Mouse (Mus musculus) hindbrain, embryonic 11.5 days (tissue): Measurements from ENCODE around the gene Kpna2. TPM values are rescaled to one million over a fixed set of nuclear protein-coding genes. Genes with fewer than 3 reads are reported as not detected.

Experiments
- ATAC-seq: fragments of 200-750 bp; cut with Nextera tagmentation; 2 replicates; pipeline ENCODE4 v1.8.0; 2017; ENCODE audit warnings: mild to moderate bottlenecking, moderate TSS enrichment, moderate library complexity; ENCODE audit not compliant: low FRiP score
- DNase-seq: peaks from one replicate; pipeline ENCODE4 v3.0.0-alpha.2; 2015; ENCODE audit warnings: low spot score
- H3K27ac ChIP-seq: fragments of 300-500 bp; sonication (generic); 2 replicates; pipeline ENCODE4 v1.5.1; 2014; ENCODE audit warnings: mild to moderate bottlenecking, low read depth, low read length
- H3K27me3 ChIP-seq: fragments of 300-500 bp; sonication (generic); 2 replicates; pipeline ENCODE4 v1.6.1; 2014; ENCODE audit warnings: mild to moderate bottlenecking, low read length, moderate library complexity, mixed read lengths; ENCODE audit not compliant: control insufficient read depth, insufficient read depth
- H3K36me3 ChIP-seq: fragments of 300-500 bp; sonication (generic); 2 replicates; pipeline ENCODE4 v1.6.1; 2014; ENCODE audit warnings: mild to moderate bottlenecking, low read length, moderate library complexity, mixed read lengths; ENCODE audit not compliant: control insufficient read depth, insufficient read depth
- H3K4me1 ChIP-seq: fragments of 300-500 bp; sonication (generic); replicated peaks from 2 replicates; pipeline ENCODE4 v1.6.1; 2014; ENCODE audit warnings: low read length, mixed read lengths; ENCODE audit not compliant: control insufficient read depth, insufficient read depth
- H3K4me2 ChIP-seq: fragments of 300-500 bp; sonication (generic); replicated peaks from 2 replicates; pipeline ENCODE4 v1.6.1; 2014; ENCODE audit warnings: mild to moderate bottlenecking, low read depth, low read length
- H3K4me3 ChIP-seq: fragments of 300-500 bp; sonication (generic); 2 replicates; pipeline ENCODE4 v1.5.1; 2014; ENCODE audit warnings: low read depth, low read length
- H3K9ac ChIP-seq: fragments of 300-500 bp; sonication (generic); 2 replicates; pipeline ENCODE4 v1.6.1; 2014; ENCODE audit warnings: low read depth, low read length
- H3K9me3 ChIP-seq: fragments of 300-500 bp; sonication (generic); 2 replicates; pipeline ENCODE4 v1.6.1; 2016; ENCODE audit warnings: low read length; ENCODE audit not compliant: control insufficient read depth
- WGBS: fragments of 180-500 bp; shearing (Covaris S2); extraction: QIAGEN DNeasy Blood & Tissue Kit; methylation state at CpG from one replicate; pipeline ENCODE4 v1.1.7; 2014; 5-methylcytosine and 5-hydroxymethylcytosine counted together
- polyA plus RNA-seq: library from polyadenylated mRNA; unstranded; fragments of >200 nt; fragmentation: Nextera tagmentation; extraction: Ambion mirVana; gene quantifications from 2 replicates; pipeline ENCODE4 v1.2.1, GENCODE M21; 2014

Kpna2 gene
- polyA plus RNA-seq, 1 experiment from 2014 or later = 581 TPM

GRCm38 (mm10) chr11:106981787-106982186 is 17.6 kb downstream of the Kpna2 start:
- Histone ChIP-seq H3K9me3 (no peaks in the 10 kb centered on the region), H3K27me3 (no peaks in the 10 kb centered on the region), H3K4me2 (no peak overlapping the region), H3K4me1 (no peaks in the 10 kb centered on the region), H3K27ac (no peak overlapping the region), H3K36me3 (no peaks in the 10 kb centered on the region), H3K4me3 (no peak overlapping the region), H3K9ac (no peak overlapping the region)
- no peak for DNase-seq
- ATAC-seq = no peak
- 55% methylated on average over 1 of the region's 1 CpGs for WGBS

GRCm38 (mm10) chr11:106980455-106980854 is 18.9 kb downstream of the Kpna2 start:
- Histone ChIP-seq H3K36me3 (no peaks in the 10 kb centered on the region), H3K27ac (no peak overlapping the region), H3K4me2 (no peak overlapping the region), H3K27me3 (no peaks in the 10 kb centered on the region), H3K4me1 (no peaks in the 10 kb centered on the region), H3K9ac (no peak overlapping the region), H3K9me3 (no peaks in the 10 kb centered on the region), H3K4me3 (no peak overlapping the region)
- no peak for ATAC-seq
- 30% methylated on average over 7 of the region's 7 CpGs for WGBS
- peak; percentile 85 for DNase-seq

GRCm38 (mm10) chr11:106976194-106976593 is 23.1 kb downstream of the Kpna2 start:
- no peaks in the 10 kb centered on the region for H3K27me3 ChIP-seq
- DNase-seq (no peak), ATAC-seq (no peak)
- H3K4me3 ChIP-seq = no peak overlapping the region
- WGBS = 76% methylated on average over 8 of the region's 8 CpGs
- H3K4me1 ChIP-seq = no peaks in the 10 kb centered on the region
- H3K9ac ChIP-seq = no peak overlapping the region
- no peak overlapping the region for H3K4me2 ChIP-seq
- no peaks in the 10 kb centered on the region for H3K36me3 ChIP-seq
- H3K27ac ChIP-seq = no peak overlapping the region
- H3K9me3 ChIP-seq = no peaks in the 10 kb centered on the region

GRCm38 (mm10) chr11:106975419-106976177 is 23.7 kb downstream of the Kpna2 start:
- Histone ChIP-seq H3K27me3 (no peaks in the 10 kb centered on the region), H3K27ac (no peak overlapping the region), H3K9ac (no peak overlapping the region), H3K4me1 (no peaks in the 10 kb centered on the region), H3K4me2 (no peak overlapping the region), H3K9me3 (no peaks in the 10 kb centered on the region), H3K4me3 (no peak overlapping the region), H3K36me3 (no peaks in the 10 kb centered on the region)
- WGBS = 71% methylated on average over 8 of the region's 8 CpGs
- ATAC-seq (no peak), DNase-seq (no peak)

- Histone ChIP-seq H3K4me1 (no peaks in the 10 kb centered on the region), H3K4me3 (no peak overlapping the region), H3K4me2 (no peak overlapping the region), H3K27ac (no peak overlapping the region), H3K9ac (no peak overlapping the region), H3K9me3 (no peaks in the 10 kb centered on the region), H3K27me3 (no peaks in the 10 kb centered on the region), H3K36me3 (no peaks in the 10 kb centered on the region)
- no peak for DNase-seq
- ATAC-seq = no peak
- 74% methylated on average over 2 of the region's 2 CpGs for WGBS
Measured at GRCm38 (mm10) chr11:106974440-106974839, 24.9 kb downstream of the Kpna2 start.

- no peak for ATAC-seq
- no peak overlapping the region for H3K4me3 ChIP-seq
- H3K4me1 ChIP-seq = no peaks in the 10 kb centered on the region
- H3K4me2 ChIP-seq = no peak overlapping the region
- H3K36me3 ChIP-seq = no peaks in the 10 kb centered on the region
- DNase-seq = no peak
- no peaks in the 10 kb centered on the region for H3K27me3 ChIP-seq
- WGBS = 93% methylated on average over 5 of the region's 5 CpGs
- H3K9ac ChIP-seq = no peak overlapping the region
- H3K9me3 ChIP-seq = no peaks in the 10 kb centered on the region
- no peak overlapping the region for H3K27ac ChIP-seq
Measured at GRCm38 (mm10) chr11:106973016-106973415, 26.3 kb downstream of the Kpna2 start.

- WGBS = 96% methylated on average over 8 of the region's 8 CpGs
- Histone ChIP-seq H3K27ac (no peak overlapping the region), H3K9me3 (no peaks in the 10 kb centered on the region), H3K4me2 (no peak overlapping the region), H3K4me1 (no peaks in the 10 kb centered on the region), H3K27me3 (no peaks in the 10 kb centered on the region), H3K36me3 (no peaks in the 10 kb centered on the region), H3K4me3 (no peak overlapping the region), H3K9ac (no peak overlapping the region)
- ATAC-seq (no peak), DNase-seq (no peak)
Measured at GRCm38 (mm10) chr11:106969798-106970197, 29.5 kb downstream of the Kpna2 start.

GRCm38 (mm10) chr11:106967630-106968029 is 31.7 kb downstream of the Kpna2 start:
- Histone ChIP-seq H3K27ac (no peak overlapping the region), H3K9ac (no peak overlapping the region), H3K4me2 (no peak overlapping the region), H3K27me3 (no peaks in the 10 kb centered on the region), H3K4me1 (no peaks in the 10 kb centered on the region), H3K4me3 (no peak overlapping the region), H3K9me3 (no peaks in the 10 kb centered on the region), H3K36me3 (no peaks in the 10 kb centered on the region)
- DNase-seq (no peak), ATAC-seq (no peak)
- 81% methylated on average over 10 of the region's 10 CpGs for WGBS

- Histone ChIP-seq H3K4me3 (no peak overlapping the region), H3K9ac (no peak overlapping the region), H3K9me3 (no peaks in the 10 kb centered on the region), H3K36me3 (no peaks in the 10 kb centered on the region), H3K27ac (no peak overlapping the region), H3K27me3 (no peaks in the 10 kb centered on the region), H3K4me1 (no peaks in the 10 kb centered on the region), H3K4me2 (no peak overlapping the region)
- no peak for ATAC-seq
- WGBS = 89% methylated on average over 4 of the region's 4 CpGs
- no peak for DNase-seq
Measured at GRCm38 (mm10) chr11:106965881-106966280, 33.5 kb downstream of the Kpna2 start.
